Mouse (Mus musculus) gastrocnemius, postnatal 4 days (tissue): ENCODE data around the gene Mnx1. TPM values are rescaled to one million over a fixed set of nuclear protein-coding genes. Genes with fewer than 3 reads are reported as not detected.
"Not testable (repeated sequence)": the region's sequence is repeated elsewhere in the genome, so short reads cannot be mapped to it uniquely, and the experiment has no call there.

Source experiments
- DNase-seq, 2 experiments: peaks; one replicate each; pipeline ENCODE4 v3.0.0; 2021 to 2022; ENCODE audit warnings: low spot score in 2 of 2, mixed read lengths in 2 of 2
- total RNA-seq, 2 experiments: library from RNA; stranded (reverse); gene quantifications; 2 replicates each; pipeline ENCODE4 v1.2.3; 2021

Gene Mnx1
- total RNA-seq, 2 experiments from 2014 or later, result not detected

- no peak for DNase-seq
Measured at GRCm38 (mm10) chr5:29469501-29469900, 8.8 kb downstream of the Mnx1 start.

GRCm38 (mm10) chr5:29468351-29469065, 9.8 kb downstream of the Mnx1 start:
- no peak for DNase-seq

GRCm38 (mm10) chr5:29467489-29468350, 10.6 kb downstream of the Mnx1 start:
- DNase-seq, result no peak

GRCm38 (mm10) chr5:29462943-29463686, 15.2 kb downstream of the Mnx1 start:
- DNase-seq, result no peak

- DNase-seq, result no peak
Measured at GRCm38 (mm10) chr5:29456895-29457656, 21.2 kb downstream of the Mnx1 start.

GRCm38 (mm10) chr5:29452352-29452751, 25.9 kb downstream of the Mnx1 start:
- DNase-seq, result no peak

GRCm38 (mm10) chr5:29445275-29445674, 33.0 kb downstream of the Mnx1 start:
- no peak for DNase-seq

GRCm38 (mm10) chr5:29436728-29437127, 41.5 kb downstream of the Mnx1 start:
- not testable (repeated sequence) for DNase-seq

GRCm38 (mm10) chr5:29435491-29435890, 42.8 kb downstream of the Mnx1 start:
- DNase-seq, result no peak

GRCm38 (mm10) chr5:29434872-29435358, 43.4 kb downstream of the Mnx1 start:
- peak in 1 of 2 experiments; percentile 44 for DNase-seq

- DNase-seq, result peak; percentile 74 to 87
Measured at GRCm38 (mm10) chr5:29434228-29434871, 43.9 kb downstream of the Mnx1 start, which contains the start of gene Nom1. Nom1 (plus strand) TSS chr5:29434664.

- not testable (repeated sequence) for DNase-seq
Measured at GRCm38 (mm10) chr5:29423330-29423729, 54.9 kb downstream of the Mnx1 start.

Other genes starting within 250 kb of the Mnx1 start
- 10 to 100 TPM; 10.4 to 11.8 TPM for gene Lmbr1, start 100.1 kb downstream of the Mnx1 start, total RNA-seq
- 10 to 100 TPM; 19.1 to 23.3 TPM for gene Nom1, start 43.8 kb downstream of the Mnx1 start, total RNA-seq
- gene Ube3c, start 90.8 kb upstream of the Mnx1 start, total RNA-seq, result 10 to 100 TPM; 40.9 to 41.1 TPM